ENCODE assay signal across 8 mouse cellular contexts in genomic region chr2:156310945-156311344, GRCm38 (mm10). TPM values are rescaled to one million over a fixed set of nuclear protein-coding genes. Genes with fewer than 3 reads are reported as not detected.
DNase-seq lines count a peak whose midpoint lies in the region; ATAC-seq and TF ChIP-seq lines count a peak whose summit lies in the region.

No protein-coding gene starts in this region.

- no peaks in the 10 kb centered on the region for H3K27me3 ChIP-seq in kidney, adult 2 months (replicated peaks; ENCODE audit: control insufficient read depth, insufficient read depth, low read length)
- no peaks in the 10 kb centered on the region for H3K27me3 ChIP-seq in embryonic facial prominence, embryonic 10.5 days (replicated peaks; ENCODE audit: low read depth, poor library complexity, severe bottlenecking)
- no peaks in the 10 kb centered on the region for H3K27me3 ChIP-seq in hindbrain, embryonic 15.5 days
- no peaks in the 10 kb centered on the region for H3K27me3 ChIP-seq in midbrain, embryonic 15.5 days (replicated peaks)

- H3K36me3 ChIP-seq in kidney, adult 2 months (ENCODE audit: control insufficient read depth, insufficient read depth, low read length), result no peaks in the 10 kb centered on the region; the same call in 1 of the 2 replicates
- H3K36me3 ChIP-seq in embryonic facial prominence, embryonic 10.5 days (replicated peaks), result peaks cover 45% of the 10 kb centered on the region
- H3K36me3 ChIP-seq in hindbrain, embryonic 15.5 days, result peaks cover 6% of the 10 kb centered on the region; the same call in 1 of the 2 replicates
- no peaks in the 10 kb centered on the region for H3K36me3 ChIP-seq in midbrain, embryonic 15.5 days (replicated peaks)

- peaks cover 9% of the 10 kb centered on the region; the same call in 1 of the 2 replicates for H3K4me1 ChIP-seq in kidney, adult 2 months (ENCODE audit: control insufficient read depth, insufficient read depth, low read length)
- peaks cover 16% of the 10 kb centered on the region for H3K4me1 ChIP-seq in embryonic facial prominence, embryonic 10.5 days
- H3K4me1 ChIP-seq in hindbrain, embryonic 15.5 days (replicated peaks), result peaks cover 11% of the 10 kb centered on the region
- peaks cover 18% of the 10 kb centered on the region for H3K4me1 ChIP-seq in midbrain, embryonic 15.5 days

- no peaks in the 10 kb centered on the region for H3K9me3 ChIP-seq in embryonic facial prominence, embryonic 10.5 days
- H3K9me3 ChIP-seq in hindbrain, embryonic 15.5 days, result no peaks in the 10 kb centered on the region
- H3K9me3 ChIP-seq in midbrain, embryonic 15.5 days, result no peaks in the 10 kb centered on the region

- H3K9ac ChIP-seq in hindbrain, embryonic 15.5 days, result no peak overlapping the region
- no peak overlapping the region for H3K9ac ChIP-seq in midbrain, embryonic 15.5 days

- no peak for DNase-seq in kidney, adult 2 months
- no peak for DNase-seq in kidney, postnatal 4 days
- no peak for DNase-seq in embryonic facial prominence, embryonic 10.5 days (ENCODE audit: low spot score)
- no peak for DNase-seq in ovary, postnatal 36 days (ENCODE audit: low spot score)
- no peak for DNase-seq in spleen, postnatal 4 days (ENCODE audit: low spot score in 2 of 2)
- no peak for DNase-seq in spleen, postnatal 10 days (ENCODE audit: low spot score in 2 of 2)

- H3K4me3 ChIP-seq in kidney, adult 2 months (ENCODE audit: insufficient read depth, low read depth, low read length), result no peak overlapping the region
- H3K4me3 ChIP-seq in embryonic facial prominence, embryonic 10.5 days, result peak overlapping the region; percentile 95
- peak overlapping the region; percentile 81; the same call in 1 of the 2 replicates for H3K4me3 ChIP-seq in hindbrain, embryonic 15.5 days
- H3K4me3 ChIP-seq in midbrain, embryonic 15.5 days, result peak overlapping the region; percentile 92; the same call in 1 of the 2 replicates

- no peak for TF ChIP-seq POLR2A in kidney, adult 2 months (IDR thresholded peaks at IDR 0.05; ENCODE audit: low read depth, low read length)

- peak overlapping the region; percentile 85 for H3K4me2 ChIP-seq in hindbrain, embryonic 15.5 days
- peak overlapping the region; percentile 86 for H3K4me2 ChIP-seq in midbrain, embryonic 15.5 days

- H3K27ac ChIP-seq in kidney, adult 2 months (ENCODE audit: insufficient read depth, low read depth, low read length), result peak overlapping the region; percentile 95; the same call in 1 of the 2 replicates
- no peak overlapping the region for H3K27ac ChIP-seq in embryonic facial prominence, embryonic 10.5 days (replicated peaks)
- 0 out of 2 replicates have a peak overlapping the region, but pooled peaks have one; percentile 96 for H3K27ac ChIP-seq in hindbrain, embryonic 15.5 days (replicated peaks)
- H3K27ac ChIP-seq in midbrain, embryonic 15.5 days, result peak overlapping the region; percentile 93; the same call in 1 of the 2 replicates

- TF ChIP-seq CTCF in kidney, adult 2 months (conservative IDR thresholded peaks at IDR 0.05; ENCODE audit: insufficient read depth, insufficient read length, low read depth, low read length), result no peak

- 87% methylated on average over 5 of the region's 5 CpGs for WGBS in kidney, adult 2 months
- WGBS in embryonic facial prominence, embryonic 10.5 days, result 90% methylated on average over 5 of the region's 5 CpGs
- 92% methylated on average over 5 of the region's 5 CpGs for WGBS in hindbrain, embryonic 15.5 days
- WGBS in midbrain, embryonic 15.5 days, result 93% methylated on average over 5 of the region's 5 CpGs

- ATAC-seq in hindbrain, embryonic 15.5 days (ENCODE audit: low FRiP score, low read depth), result no peak
- ATAC-seq in midbrain, embryonic 15.5 days (replicated peaks), result no peak

RNA-seq across cellular contexts. Expression of gene Cnbd2, which starts 1.2 kb away (rescaled TPM):
- polyA plus RNA-seq in kidney, adult 2 months (2012; rRNA removed), result 2.5 and 2.8 TPM in 2 replicates
- polyA plus RNA-seq in embryonic facial prominence, embryonic 10.5 days (2016; fragmentation: Nextera tagmentation; extraction: Ambion mirVana), result 2.8 and 3.3 TPM in 2 replicates
- polyA plus RNA-seq in hindbrain, embryonic 15.5 days (2015; fragmentation: Nextera tagmentation; extraction: Ambion mirVana), result 7.3 and 7.4 TPM in 2 replicates
- 7.6 and 8.0 TPM in 2 replicates for polyA plus RNA-seq in midbrain, embryonic 15.5 days (2015; fragmentation: Nextera tagmentation; extraction: Ambion mirVana)

RNA-seq across cellular contexts. Expression of gene Scand1, which starts 1.6 kb away (rescaled TPM):
- polyA plus RNA-seq in kidney, adult 2 months (2012; rRNA removed), result 154 and 230 TPM in 2 replicates
- 54.9 and 60.2 TPM in 2 replicates for polyA plus RNA-seq in embryonic facial prominence, embryonic 10.5 days (2016; fragmentation: Nextera tagmentation; extraction: Ambion mirVana)
- polyA plus RNA-seq in hindbrain, embryonic 15.5 days (2015; fragmentation: Nextera tagmentation; extraction: Ambion mirVana), result 101 and 108 TPM in 2 replicates
- 91.9 and 98.4 TPM in 2 replicates for polyA plus RNA-seq in midbrain, embryonic 15.5 days (2015; fragmentation: Nextera tagmentation; extraction: Ambion mirVana)
